Mouse (Mus musculus): ENCODE measurements around the gene Son. TPM values are rescaled to one million over a fixed set of nuclear protein-coding genes. Genes with fewer than 3 reads are reported as not detected.

Gene Son
- polyA plus RNA-seq, 1 experiment from 2014 or later = 142 TPM

- no peaks in the 10 kb centered on the region for H3K9me3 ChIP-seq
- H3K4me1 ChIP-seq = peaks cover 15% of the 10 kb centered on the region
- no peak overlapping the region for H3K4me3 ChIP-seq
- peaks cover 20% of the 10 kb centered on the region for H3K36me3 ChIP-seq
- 44% methylated on average over 7 of the region's 7 CpGs for WGBS
- no peak overlapping the region for H3K9ac ChIP-seq (replicated peaks)
- no peak overlapping the region for H3K27ac ChIP-seq (replicated peaks)
- ATAC-seq (replicated peaks) = no peak
- H3K4me2 ChIP-seq (replicated peaks) = no peak overlapping the region
- no peaks in the 10 kb centered on the region for H3K27me3 ChIP-seq
These were observed 42.5 kb downstream of the Son start for GRCm38 (mm10) chr16:91689791-91690190.

DNA sequence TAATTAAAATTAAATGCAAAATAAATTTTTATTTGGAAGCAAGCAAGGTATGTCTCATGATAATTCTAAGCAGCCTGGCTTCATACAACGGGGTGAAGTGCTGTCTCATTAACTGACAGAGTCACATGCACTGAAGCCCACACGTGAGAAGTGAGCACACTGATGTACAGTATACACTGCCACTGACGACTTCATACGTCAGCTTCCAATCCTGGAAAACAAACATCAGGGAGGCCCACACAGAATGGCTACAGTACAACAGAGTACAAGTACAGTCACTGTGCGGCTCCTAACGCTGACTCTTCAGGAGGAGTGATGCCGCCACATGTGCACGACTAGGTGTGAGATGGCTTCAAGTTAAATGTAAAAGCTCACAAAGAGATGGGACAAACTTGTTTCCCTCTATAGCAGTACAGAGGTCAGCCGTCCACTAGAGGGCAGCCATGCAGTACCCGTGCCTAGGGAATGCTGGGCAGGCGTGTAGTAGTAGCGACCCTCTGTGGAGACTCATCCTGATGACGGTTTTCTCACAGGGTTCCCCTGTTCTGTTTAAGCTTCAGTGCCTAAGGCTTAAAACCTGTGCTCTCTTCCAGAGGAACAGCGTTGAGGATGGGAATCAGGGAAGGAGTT lies 47.3 kb downstream of the Son start:
- Histone ChIP-seq H3K9ac (replicated peaks) (no peak overlapping the region), H3K9me3 (no peaks in the 10 kb centered on the region), H3K4me2 (replicated peaks) (no peak overlapping the region), H3K27ac (replicated peaks) (no peak overlapping the region), H3K4me1 (no peaks in the 10 kb centered on the region), H3K4me3 (no peak overlapping the region), H3K27me3 (no peaks in the 10 kb centered on the region), H3K36me3 (peaks cover 40% of the 10 kb centered on the region)
- ATAC-seq (replicated peaks) = peak; percentile 92
- 32% methylated on average over 14 of the region's 14 CpGs for WGBS

DNA sequence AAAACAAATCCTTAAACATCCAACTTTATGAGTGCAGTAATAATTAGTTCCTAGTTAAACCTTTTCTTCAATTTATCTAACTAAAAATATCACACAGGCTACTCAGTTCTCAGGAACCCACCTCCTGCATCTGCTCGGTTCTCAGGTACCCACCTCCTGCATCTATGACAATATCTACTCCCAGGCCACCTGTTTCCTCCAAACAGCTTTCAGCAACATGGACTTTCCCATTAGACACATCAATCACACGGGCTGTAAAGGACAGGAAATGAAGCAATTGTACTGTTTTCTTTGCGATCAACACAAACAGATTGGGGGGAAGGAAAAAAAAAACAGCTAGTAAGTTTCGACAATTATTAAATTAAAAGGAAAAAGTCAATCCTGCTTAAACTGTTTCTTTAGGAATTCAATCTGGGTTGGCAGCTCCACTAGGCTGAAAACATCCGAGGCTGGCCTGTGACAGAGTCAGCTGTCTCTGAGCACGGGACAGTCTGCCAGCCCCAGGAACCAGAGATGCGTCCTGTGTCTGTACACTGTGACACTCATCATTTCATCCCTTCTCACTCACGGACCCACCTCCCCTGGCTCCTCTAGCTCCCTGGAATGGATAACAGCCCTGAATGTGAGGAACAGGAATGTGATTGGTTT lies 47.9 kb downstream of the Son start:
- Histone ChIP-seq H3K9ac (replicated peaks) (no peak overlapping the region), H3K27me3 (no peaks in the 10 kb centered on the region), H3K36me3 (peaks cover 43% of the 10 kb centered on the region), H3K27ac (replicated peaks) (no peak overlapping the region), H3K4me3 (no peak overlapping the region), H3K4me2 (replicated peaks) (no peak overlapping the region), H3K9me3 (no peaks in the 10 kb centered on the region), H3K4me1 (no peaks in the 10 kb centered on the region)
- ATAC-seq (replicated peaks) = no peak
- WGBS = 79% methylated on average over 8 of the region's 8 CpGs

DNA sequence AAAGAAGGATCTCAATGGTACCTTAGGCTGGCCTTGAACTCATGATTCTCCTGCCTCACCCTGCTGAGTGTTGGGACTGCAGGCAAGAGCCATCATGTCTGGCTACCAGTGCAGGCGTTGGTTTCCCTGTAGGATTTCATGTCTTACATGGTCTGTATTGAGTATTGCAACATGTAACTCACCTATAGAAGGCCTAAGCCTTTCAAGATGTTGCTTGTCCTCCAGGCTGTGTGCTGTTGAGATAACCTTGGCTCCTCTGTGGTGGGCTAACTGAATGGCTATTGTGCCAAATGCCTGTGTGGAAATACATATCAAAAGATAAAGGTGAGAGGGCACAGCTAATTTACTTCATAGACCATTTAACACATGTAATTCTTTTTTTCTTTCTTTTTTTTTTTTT lies 51.7 kb downstream of the Son start:
- Histone ChIP-seq H3K9ac (replicated peaks) (no peak overlapping the region), H3K4me3 (no peak overlapping the region), H3K4me2 (replicated peaks) (no peak overlapping the region), H3K36me3 (peaks cover 65% of the 10 kb centered on the region), H3K27ac (replicated peaks) (no peak overlapping the region), H3K4me1 (no peaks in the 10 kb centered on the region), H3K27me3 (no peaks in the 10 kb centered on the region), H3K9me3 (no peaks in the 10 kb centered on the region)
- 93% methylated on average over 1 of the region's 1 CpGs for WGBS
- no peak for ATAC-seq (replicated peaks)

- H3K4me1 ChIP-seq = no peaks in the 10 kb centered on the region
- H3K9ac ChIP-seq (replicated peaks) = no peak overlapping the region
- no peak overlapping the region for H3K4me2 ChIP-seq (replicated peaks)
- no peaks in the 10 kb centered on the region for H3K9me3 ChIP-seq
- no peak overlapping the region for H3K27ac ChIP-seq (replicated peaks)
- 88% methylated on average over 13 of the region's 13 CpGs for WGBS
- H3K36me3 ChIP-seq = peaks cover 79% of the 10 kb centered on the region
- ATAC-seq (replicated peaks) = no peak
- no peak overlapping the region for H3K4me3 ChIP-seq
- no peaks in the 10 kb centered on the region for H3K27me3 ChIP-seq
These were observed 54.6 kb downstream of the Son start for GRCm38 (mm10) chr16:91701908-91702307.

DNA sequence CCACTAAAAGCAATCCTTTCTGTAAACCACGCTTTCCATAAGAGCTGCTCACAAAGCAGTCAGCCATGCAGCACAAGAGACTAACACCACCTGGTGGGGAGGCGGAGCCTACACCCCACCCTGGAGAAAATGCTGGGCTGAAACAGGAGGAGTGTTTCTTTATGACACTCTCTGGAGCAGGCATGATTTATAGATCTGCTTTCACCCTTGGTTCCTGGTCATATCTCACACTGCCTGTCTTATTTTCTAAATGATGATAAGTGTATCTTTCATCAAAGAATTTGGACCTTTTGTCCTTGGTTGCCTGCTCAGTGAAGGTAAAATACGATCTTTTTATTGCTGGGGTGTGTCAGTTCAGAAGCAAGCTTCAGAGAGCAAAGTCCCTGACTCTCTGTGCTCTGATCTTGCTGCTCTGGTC lies 55.5 kb downstream of the Son start:
- ATAC-seq (replicated peaks) = no peak
- Histone ChIP-seq H3K4me1 (no peaks in the 10 kb centered on the region), H3K36me3 (peaks cover 79% of the 10 kb centered on the region), H3K9me3 (no peaks in the 10 kb centered on the region), H3K27ac (replicated peaks) (no peak overlapping the region), H3K27me3 (no peaks in the 10 kb centered on the region), H3K4me2 (replicated peaks) (no peak overlapping the region), H3K4me3 (no peak overlapping the region), H3K9ac (replicated peaks) (no peak overlapping the region)
- WGBS = 51% methylated on average over 3 of the region's 3 CpGs

DNA sequence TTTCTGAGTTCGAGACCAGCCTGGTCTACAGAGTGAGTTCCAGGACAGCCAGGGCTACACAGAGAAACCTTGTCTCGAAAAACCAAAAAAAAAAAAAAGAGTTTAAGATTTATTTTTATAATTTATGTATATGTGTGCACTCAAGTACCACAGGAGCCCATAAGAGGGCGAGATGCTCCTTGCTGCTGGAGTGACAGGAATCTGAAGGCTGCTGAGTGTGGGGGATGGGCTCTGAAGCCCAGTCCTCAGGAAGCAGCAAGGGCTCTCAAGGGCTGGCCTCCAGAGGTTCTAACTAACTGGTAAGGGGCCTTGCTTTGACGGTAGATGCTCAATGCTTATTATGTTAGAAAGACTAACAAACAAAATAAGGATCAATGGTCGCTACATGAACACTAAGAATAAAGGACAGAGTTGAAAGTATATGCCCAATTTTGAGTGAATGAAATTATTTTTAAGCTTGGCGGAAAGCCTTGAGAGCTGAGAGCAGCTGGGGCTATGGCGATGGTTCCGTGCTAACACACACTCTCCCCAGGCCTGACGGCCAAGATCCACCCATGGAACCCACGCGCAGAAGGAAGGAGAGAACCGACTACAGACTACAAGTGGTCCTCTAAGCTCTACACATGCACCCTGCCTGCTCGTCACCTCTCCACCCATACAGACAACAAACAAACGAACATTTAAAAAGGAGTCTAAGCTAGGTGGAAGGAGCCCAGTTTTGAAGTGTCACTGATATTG lies 57.5 kb downstream of the Son start:
- H3K27ac ChIP-seq (replicated peaks) = no peak overlapping the region
- H3K4me3 ChIP-seq = no peak overlapping the region
- ATAC-seq (replicated peaks) = no peak
- WGBS = 85% methylated on average over 14 of the region's 14 CpGs
- no peak overlapping the region for H3K4me2 ChIP-seq (replicated peaks)
- no peak overlapping the region for H3K9ac ChIP-seq (replicated peaks)
- no peaks in the 10 kb centered on the region for H3K4me1 ChIP-seq
- no peaks in the 10 kb centered on the region for H3K27me3 ChIP-seq
- peaks cover 72% of the 10 kb centered on the region for H3K36me3 ChIP-seq
- H3K9me3 ChIP-seq = no peaks in the 10 kb centered on the region

- peaks cover 56% of the 10 kb centered on the region for H3K36me3 ChIP-seq
- H3K4me3 ChIP-seq = no peak overlapping the region
- H3K27me3 ChIP-seq = no peaks in the 10 kb centered on the region
- H3K4me1 ChIP-seq = no peaks in the 10 kb centered on the region
- no peaks in the 10 kb centered on the region for H3K9me3 ChIP-seq
- WGBS = 93% methylated on average over 7 of the region's 7 CpGs
- H3K27ac ChIP-seq (replicated peaks) = no peak overlapping the region
- ATAC-seq (replicated peaks) = no peak
- H3K9ac ChIP-seq (replicated peaks) = no peak overlapping the region
- no peak overlapping the region for H3K4me2 ChIP-seq (replicated peaks)
These were observed 62.9 kb downstream of the Son start for GRCm38 (mm10) chr16:91710241-91710640.

- H3K36me3 ChIP-seq = peaks cover 37% of the 10 kb centered on the region
- WGBS = 84% methylated on average over 11 of the region's 11 CpGs
These were observed 69.6 kb downstream of the Son start for GRCm38 (mm10) chr16:91716927-91717349.

GRCm38 (mm10) chr16:91717399-91717798 lies 70.1 kb downstream of the Son start:
- Histone ChIP-seq H3K4me1 (no peaks in the 10 kb centered on the region), H3K4me2 (replicated peaks) (no peak overlapping the region), H3K9me3 (no peaks in the 10 kb centered on the region), H3K9ac (replicated peaks) (no peak overlapping the region), H3K4me3 (no peak overlapping the region), H3K27ac (replicated peaks) (no peak overlapping the region), H3K27me3 (no peaks in the 10 kb centered on the region), H3K36me3 (peaks cover 33% of the 10 kb centered on the region)
- WGBS = 91% methylated on average over 4 of the region's 4 CpGs
- no peak for ATAC-seq (replicated peaks)

More at GRCm38 (mm10) chr16:91716927-91717349, 69.6 kb downstream of the Son start:
- no peak; the same call in 1 of the 2 replicates for ATAC-seq (replicated peaks)
- H3K27me3 ChIP-seq = no peaks in the 10 kb centered on the region
- no peak overlapping the region for H3K9ac ChIP-seq (replicated peaks)
- H3K4me3 ChIP-seq = no peak overlapping the region
- no peaks in the 10 kb centered on the region for H3K4me1 ChIP-seq
- H3K27ac ChIP-seq (replicated peaks) = no peak overlapping the region
- H3K9me3 ChIP-seq = no peaks in the 10 kb centered on the region
- no peak overlapping the region for H3K4me2 ChIP-seq (replicated peaks)

DNA sequence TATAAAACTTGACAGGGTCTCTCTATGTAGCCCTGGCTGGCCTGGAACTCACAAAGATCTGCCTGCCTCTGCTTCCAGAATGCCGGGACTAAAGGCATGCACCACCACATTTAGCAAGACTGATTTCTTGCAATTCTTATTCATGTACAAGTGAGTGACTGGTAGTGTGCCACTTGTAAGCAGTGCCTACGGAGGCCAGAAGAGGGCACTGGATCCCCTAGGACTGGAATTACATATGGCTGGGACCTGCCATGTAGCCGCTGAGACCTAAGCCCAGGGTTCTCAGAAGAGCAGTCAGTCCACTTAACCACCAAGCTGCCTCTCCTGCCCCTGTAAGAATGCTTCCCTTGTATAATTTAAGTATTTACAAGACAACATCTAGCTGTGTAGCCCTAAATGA lies 76.9 kb downstream of the Son start:
- H3K27me3 ChIP-seq = no peaks in the 10 kb centered on the region
- H3K9me3 ChIP-seq = no peaks in the 10 kb centered on the region
- peaks cover 16% of the 10 kb centered on the region for H3K36me3 ChIP-seq
- ATAC-seq (replicated peaks) = no peak
- WGBS = 43% methylated on average over 3 of the region's 3 CpGs
- no peak overlapping the region for H3K9ac ChIP-seq (replicated peaks)
- no peak overlapping the region for H3K4me3 ChIP-seq
- no peak overlapping the region for H3K4me2 ChIP-seq (replicated peaks)
- H3K4me1 ChIP-seq = peaks cover 21% of the 10 kb centered on the region
- no peak overlapping the region for H3K27ac ChIP-seq (replicated peaks)

- peaks cover 38% of the 10 kb centered on the region for H3K4me1 ChIP-seq
- WGBS = 91% methylated on average over 15 of the region's 15 CpGs
- peak overlapping the region; percentile 54 for H3K4me2 ChIP-seq (replicated peaks)
- peaks cover 10% of the 10 kb centered on the region; the same call in 1 of the 2 replicates for H3K36me3 ChIP-seq
- H3K9ac ChIP-seq (replicated peaks) = no peak overlapping the region
- 0 out of 2 replicates have a peak overlapping the region, but pooled peaks have one; percentile 98 for H3K27ac ChIP-seq (replicated peaks)
- peak overlapping the region; percentile 99 for H3K4me3 ChIP-seq
- no peaks in the 10 kb centered on the region for H3K9me3 ChIP-seq
- no peaks in the 10 kb centered on the region for H3K27me3 ChIP-seq
- no peak for ATAC-seq (replicated peaks)
These were observed 80.1 kb downstream of the Son start for GRCm38 (mm10) chr16:91727433-91727832.

All from forebrain, embryonic 15.5 days (tissue).